In genomic region chr3:52061472-52062388, GRCm38 (mm10) we compare ENCODE assay signal across 12 mouse cellular contexts. TPM values are rescaled to one million over a fixed set of nuclear protein-coding genes. Genes with fewer than 3 reads are reported as not detected.
DNase-seq lines count a peak whose midpoint lies in the region; ATAC-seq lines count a peak whose summit lies in the region.
"Had no signal": no experiment of that assay in that cellular context is flagged by ENCODE, and none has a peak within 500 bp of the region (broad histone marks: within the 10 kb centered on the region; RNA-seq: fewer than 3 reads in every experiment).

No protein-coding gene starts in this region.

- peaks cover 39% of the 10 kb centered on the region for H3K4me1 ChIP-seq in forebrain, embryonic 12.5 days
- peaks cover 24% of the 10 kb centered on the region for H3K4me1 ChIP-seq in midbrain, embryonic 11.5 days (ENCODE audit: control insufficient read depth, insufficient read depth, low read length)

- intact Hi-C loops in heart, postnatal 14 days (cut with DNase I), result no loop called here

- DNase-seq in cerebellum, adult 11 months, result no peak
- DNase-seq in brain, adult 2 months (ENCODE audit: low read depth, low spot score), result peak; percentile 61
- no peak for DNase-seq in midbrain, embryonic 11.5 days (ENCODE audit: low spot score, missing footprints)
- DNase-seq in kidney, postnatal 36 days, result no peak
- DNase-seq in heart, postnatal 14 days, result no peak
- no peak for DNase-seq in testis, postnatal 14 days (ENCODE audit: low spot score)
- DNase-seq: kidney, adult 11 months; liver, postnatal 0 days had no signal

- peak; percentile 73 for ATAC-seq in cerebellum, adult (ENCODE audit: insufficient number of reproducible peaks, low FRiP score, low TSS enrichment)
- ATAC-seq in forebrain, embryonic 12.5 days (ENCODE audit: low FRiP score), result peak; percentile 92
- peak; percentile 91 for ATAC-seq in midbrain, embryonic 11.5 days (ENCODE audit: low FRiP score)
- ATAC-seq: liver, postnatal 0 days had no signal

- no peaks in the 10 kb centered on the region for H3K36me3 ChIP-seq in forebrain, embryonic 12.5 days (replicated peaks)
- no peaks in the 10 kb centered on the region for H3K36me3 ChIP-seq in midbrain, embryonic 11.5 days (ENCODE audit: control insufficient read depth, insufficient read depth, low read length)
- H3K36me3 ChIP-seq: stomach, embryonic 15.5 days had no signal

- H3K4me2 ChIP-seq in forebrain, embryonic 12.5 days, result no peak overlapping the region; the same call in 1 of the 2 replicates
- peak overlapping the region; percentile 29; the same call in 1 of the 2 replicates for H3K4me2 ChIP-seq in midbrain, embryonic 11.5 days
- H3K4me2 ChIP-seq: stomach, embryonic 15.5 days had no signal

- no peaks in the 10 kb centered on the region for H3K27me3 ChIP-seq in forebrain, embryonic 12.5 days
- H3K27me3 ChIP-seq in midbrain, embryonic 11.5 days (ENCODE audit: control insufficient read depth, insufficient read depth, low read length), result no peaks in the 10 kb centered on the region
- H3K27me3 ChIP-seq: stomach, embryonic 15.5 days had no signal

- no peaks in the 10 kb centered on the region for H3K9me3 ChIP-seq in forebrain, embryonic 12.5 days
- H3K9me3 ChIP-seq in midbrain, embryonic 11.5 days (ENCODE audit: control insufficient read depth, low read length), result no peaks in the 10 kb centered on the region
- H3K9me3 ChIP-seq: stomach, embryonic 15.5 days had no signal

- no peak overlapping the region for H3K9ac ChIP-seq in forebrain, embryonic 12.5 days
- no peak overlapping the region; the same call in 1 of the 2 replicates for H3K9ac ChIP-seq in midbrain, embryonic 11.5 days (ENCODE audit: low read length)
- H3K9ac ChIP-seq: liver, postnatal 0 days; stomach, embryonic 15.5 days had no signal

- peak overlapping the region; percentile 81 for H3K27ac ChIP-seq in forebrain, embryonic 12.5 days
- peak overlapping the region; percentile 68 for H3K27ac ChIP-seq in midbrain, embryonic 11.5 days (ENCODE audit: low read depth, low read length)
- H3K27ac ChIP-seq: left cerebral cortex, adult 2 months had no signal

- H3K4me3 ChIP-seq in forebrain, embryonic 12.5 days (replicated peaks), result no peak overlapping the region
- H3K4me3 ChIP-seq in midbrain, embryonic 11.5 days (ENCODE audit: low read depth, low read length), result no peak overlapping the region
- H3K4me3 ChIP-seq: left cerebral cortex, adult 2 months; stomach, embryonic 15.5 days had no signal

- WGBS in forebrain, embryonic 12.5 days, result 34% methylated on average over 8 of the region's 8 CpGs
- 33% methylated on average over 8 of the region's 8 CpGs for WGBS in midbrain, embryonic 11.5 days

RNA-seq across cellular contexts. Expression of gene Maml3, which starts 43.1 kb away (rescaled TPM):
- 7.6 and 7.7 TPM in 2 replicates for polyA plus RNA-seq in forebrain, embryonic 12.5 days (2016; fragmentation: Nextera tagmentation; extraction: Ambion mirVana)
- 5.3 and 6.1 TPM in 2 replicates for polyA plus RNA-seq in midbrain, embryonic 11.5 days (2014; fragmentation: Nextera tagmentation; extraction: Ambion mirVana)
- total RNA-seq in heart, postnatal 14 days (2021), result 1 to 10 TPM; 3.7 to 5.0 TPM
